Mouse (Mus musculus): ENCODE data around the gene Dennd6b.

DNA sequence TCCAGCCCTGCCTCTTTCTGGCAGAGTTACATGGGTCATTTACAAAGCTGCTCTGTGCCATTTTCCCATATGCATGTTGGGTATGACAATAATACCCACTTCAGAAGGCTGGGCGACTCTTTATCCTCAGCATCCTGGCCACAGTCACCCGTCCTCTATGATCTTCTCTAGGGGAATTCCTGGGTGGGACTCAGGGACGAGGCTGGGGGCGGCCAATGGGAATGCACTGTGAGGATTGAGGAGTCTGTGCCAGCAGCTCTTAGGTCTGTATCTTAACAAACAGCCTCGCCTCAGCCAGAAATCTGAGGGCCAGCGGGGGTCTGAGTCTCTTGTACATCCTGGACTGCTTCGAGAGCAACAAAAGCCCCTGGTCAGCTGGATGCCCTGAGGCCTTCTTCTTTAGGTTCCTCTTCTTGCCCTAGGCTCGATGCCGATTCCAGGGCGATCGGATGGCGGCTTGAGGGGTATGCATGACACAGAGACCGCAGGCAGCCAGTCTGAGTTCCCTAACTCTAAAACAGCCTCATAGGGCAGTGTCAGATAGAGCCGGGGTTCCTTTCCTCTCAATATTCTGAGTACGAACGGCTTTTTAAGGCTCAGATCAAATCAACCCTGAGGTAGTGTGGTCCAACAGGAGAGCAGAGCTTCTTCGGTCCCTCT is 23.9 kb downstream of the Dennd6b start:
- TF ChIP-seq POLR2A (IDR thresholded peaks at IDR 0.05; ENCODE audit: insufficient read depth, low read depth, low read length) (no peak), CTCF (IDR thresholded peaks at IDR 0.05) (no peak)

Data from heart, adult 2 months (tissue).